Mouse (Mus musculus) kidney, embryonic 16.5 days (tissue): ENCODE data around the gene Med12l. TPM values are rescaled to one million over a fixed set of nuclear protein-coding genes. Genes with fewer than 3 reads are reported as not detected.

Source experiments
- ATAC-seq: fragments of 200-750 bp; cut with Nextera tagmentation; 2 replicates; pipeline ENCODE4 v1.8.0; 2017; ENCODE audit warnings: moderate TSS enrichment; ENCODE audit not compliant: low FRiP score, low TSS enrichment
- H3K27ac ChIP-seq: fragments of 300-500 bp; sonication (generic); 2 replicates; pipeline ENCODE4 v1.5.1; 2014; ENCODE audit warnings: low read length
- H3K27me3 ChIP-seq: fragments of 300-500 bp; sonication (generic); 2 replicates; pipeline ENCODE4 v1.6.1; 2014; ENCODE audit warnings: low read length, control low read depth, mixed read lengths; ENCODE audit not compliant: insufficient read depth
- H3K36me3 ChIP-seq: fragments of 300-500 bp; sonication (generic); 2 replicates; pipeline ENCODE4 v1.6.1; 2014; ENCODE audit warnings: low read length, control low read depth, mixed read lengths; ENCODE audit not compliant: insufficient read depth
- H3K4me1 ChIP-seq: fragments of 300-500 bp; sonication (generic); 2 replicates; pipeline ENCODE4 v1.6.1; 2014; ENCODE audit warnings: low read length, control low read depth, mixed read lengths; ENCODE audit not compliant: insufficient read depth
- H3K4me2 ChIP-seq: fragments of 300-500 bp; sonication (generic); replicated peaks from 2 replicates; pipeline ENCODE4 v1.6.1; 2014; ENCODE audit warnings: low read depth, low read length
- H3K4me3 ChIP-seq: fragments of 300-500 bp; sonication (generic); 2 replicates; pipeline ENCODE4 v1.5.1; 2014; ENCODE audit warnings: mild to moderate bottlenecking, low read length
- H3K9ac ChIP-seq: fragments of 300-500 bp; sonication (generic); replicated peaks from 2 replicates; pipeline ENCODE4 v1.6.1; 2014; ENCODE audit warnings: low read length
- H3K9me3 ChIP-seq: fragments of 300-500 bp; sonication (generic); 2 replicates; pipeline ENCODE4 v1.6.1; 2016; ENCODE audit warnings: low read length, control low read depth
- WGBS: fragments of 180-500 bp; shearing (Covaris S2); extraction: QIAGEN DNeasy Blood & Tissue Kit; methylation state at CpG from one replicate; pipeline ENCODE4 v1.1.7; 2014; 5-methylcytosine and 5-hydroxymethylcytosine counted together
- polyA plus RNA-seq: library from polyadenylated mRNA; unstranded; fragments of >200 nt; fragmentation: Nextera tagmentation; extraction: Ambion mirVana; gene quantifications from 2 replicates; pipeline ENCODE4 v1.2.1, GENCODE M21; 2015

Gene Med12l
- polyA plus RNA-seq, 1 experiment from 2014 or later = 2.1 TPM

- no peak overlapping the region for H3K27ac ChIP-seq
- WGBS = 89% methylated on average over 6 of the region's 6 CpGs
- ATAC-seq = no peak
- no peaks in the 10 kb centered on the region for H3K36me3 ChIP-seq
- H3K9me3 ChIP-seq = no peaks in the 10 kb centered on the region
- H3K9ac ChIP-seq = no peak overlapping the region
- no peak overlapping the region for H3K4me3 ChIP-seq
- H3K4me1 ChIP-seq = no peaks in the 10 kb centered on the region
- no peaks in the 10 kb centered on the region for H3K27me3 ChIP-seq
- no peak overlapping the region for H3K4me2 ChIP-seq
Measured at GRCm38 (mm10) chr3:59248031-59248430, 242.4 kb downstream of the Med12l start.

- Histone ChIP-seq H3K27ac (no peak overlapping the region), H3K9ac (no peak overlapping the region), H3K4me3 (no peak overlapping the region), H3K4me2 (no peak overlapping the region), H3K36me3 (no peaks in the 10 kb centered on the region), H3K4me1 (no peaks in the 10 kb centered on the region), H3K9me3 (no peaks in the 10 kb centered on the region), H3K27me3 (no peaks in the 10 kb centered on the region)
- 95% methylated on average over 1 of the region's 1 CpGs for WGBS
- ATAC-seq = no peak
Measured at GRCm38 (mm10) chr3:59250454-59250853, 244.8 kb downstream of the Med12l start.

- no peaks in the 10 kb centered on the region for H3K36me3 ChIP-seq
- H3K4me1 ChIP-seq = 0 out of 2 replicates have a peak, but pooled peaks cover 3% of the 10 kb centered on the region
- WGBS = 90% methylated on average over 20 of the region's 20 CpGs
- H3K4me3 ChIP-seq = no peak overlapping the region
- H3K9me3 ChIP-seq = no peaks in the 10 kb centered on the region
- H3K9ac ChIP-seq = no peak overlapping the region
- ATAC-seq = no peak
- no peak overlapping the region for H3K4me2 ChIP-seq
- H3K27ac ChIP-seq = no peak overlapping the region
- no peaks in the 10 kb centered on the region for H3K27me3 ChIP-seq
Measured at GRCm38 (mm10) chr3:59257740-59258664, 252.4 kb downstream of the Med12l start.

- no peaks in the 10 kb centered on the region for H3K9me3 ChIP-seq
- no peak overlapping the region for H3K4me3 ChIP-seq
- H3K4me2 ChIP-seq = no peak overlapping the region
- H3K36me3 ChIP-seq = no peaks in the 10 kb centered on the region
- H3K27me3 ChIP-seq = no peaks in the 10 kb centered on the region
- H3K27ac ChIP-seq = no peak overlapping the region
- no peak for ATAC-seq
- 47% methylated on average over 5 of the region's 5 CpGs for WGBS
- H3K9ac ChIP-seq = no peak overlapping the region
- H3K4me1 ChIP-seq = 0 out of 2 replicates have a peak, but pooled peaks cover 3% of the 10 kb centered on the region
Measured at GRCm38 (mm10) chr3:59260745-59261144, 255.1 kb downstream of the Med12l start.

- Histone ChIP-seq H3K36me3 (no peaks in the 10 kb centered on the region), H3K4me2 (no peak overlapping the region), H3K9me3 (no peaks in the 10 kb centered on the region), H3K4me3 (no peak overlapping the region), H3K27ac (no peak overlapping the region), H3K27me3 (no peaks in the 10 kb centered on the region), H3K4me1 (0 out of 2 replicates have a peak, but pooled peaks cover 3% of the 10 kb centered on the region), H3K9ac (no peak overlapping the region)
- ATAC-seq = no peak
- 68% methylated on average over 9 of the region's 9 CpGs for WGBS
Measured at GRCm38 (mm10) chr3:59261709-59262472, 256.3 kb downstream of the Med12l start.

- H3K9ac ChIP-seq = no peak within 1 kb of the TSS
- no peak within 1 kb of the TSS for H3K4me2 ChIP-seq
- WGBS = 88% methylated on average over 7 of the region's 7 CpGs
- no peak within 1 kb of the TSS for H3K27ac ChIP-seq
- H3K36me3 ChIP-seq = no peaks in the 10 kb centered on the region
- H3K9me3 ChIP-seq = no peaks in the 10 kb centered on the region
- no peaks in the 10 kb centered on the region for H3K27me3 ChIP-seq
- H3K4me3 ChIP-seq = no peak within 1 kb of the TSS
- no peak for ATAC-seq
- H3K4me1 ChIP-seq = 0 out of 2 replicates have a peak, but pooled peaks cover 3% of the 10 kb centered on the region
Measured at GRCm38 (mm10) chr3:59262704-59263103, 257.1 kb downstream of the Med12l start, which contains the start of gene P2ry12. Gene P2ry12, minus strand, starts transcription at chr3:59262871.

- Histone ChIP-seq H3K4me2 (no peak overlapping the region), H3K27ac (no peak overlapping the region), H3K9me3 (no peaks in the 10 kb centered on the region), H3K9ac (no peak overlapping the region), H3K4me1 (0 out of 2 replicates have a peak, but pooled peaks cover 3% of the 10 kb centered on the region), H3K27me3 (no peaks in the 10 kb centered on the region), H3K36me3 (no peaks in the 10 kb centered on the region), H3K4me3 (no peak overlapping the region)
- 87% methylated on average over 2 of the region's 2 CpGs for WGBS
- ATAC-seq = no peak
Measured at GRCm38 (mm10) chr3:59263417-59263816, 257.8 kb downstream of the Med12l start.

GRCm38 (mm10) chr3:59263988-59264387, 258.4 kb downstream of the Med12l start:
- Histone ChIP-seq H3K9ac (no peak overlapping the region), H3K27ac (no peak overlapping the region), H3K9me3 (no peaks in the 10 kb centered on the region), H3K36me3 (no peaks in the 10 kb centered on the region), H3K4me2 (no peak overlapping the region), H3K27me3 (no peaks in the 10 kb centered on the region), H3K4me3 (no peak overlapping the region), H3K4me1 (0 out of 2 replicates have a peak, but pooled peaks cover 3% of the 10 kb centered on the region)
- no peak for ATAC-seq
- 83% methylated on average over 3 of the region's 3 CpGs for WGBS

- Histone ChIP-seq H3K9ac (no peak overlapping the region), H3K27me3 (no peaks in the 10 kb centered on the region), H3K4me1 (no peaks in the 10 kb centered on the region), H3K4me3 (no peak overlapping the region), H3K27ac (no peak overlapping the region; the same call in 1 of the 2 replicates), H3K9me3 (no peaks in the 10 kb centered on the region), H3K4me2 (no peak overlapping the region), H3K36me3 (no peaks in the 10 kb centered on the region)
- ATAC-seq = no peak
- 88% methylated on average over 6 of the region's 6 CpGs for WGBS
Measured at GRCm38 (mm10) chr3:59270811-59271210, 265.2 kb downstream of the Med12l start.
